Mouse (Mus musculus) cerebellum, adult 18-20 months (tissue): ENCODE data around the gene Samd5.
A peak's percentile ranks its signal among the peaks of the same experiment; 100 is the strongest.

Source experiments
- DNase-seq, 2 experiments: peaks; one replicate each; pipeline ENCODE4 v3.0.0; 2021

The Samd5 gene

GRCm38 (mm10) chr10:9674561-9675521, at the start of gene Samd5:
TSS of gene Samd5 (minus strand) at chr10:9675208.
- peak in 1 of 2 experiments; percentile 29 for DNase-seq

DNA sequence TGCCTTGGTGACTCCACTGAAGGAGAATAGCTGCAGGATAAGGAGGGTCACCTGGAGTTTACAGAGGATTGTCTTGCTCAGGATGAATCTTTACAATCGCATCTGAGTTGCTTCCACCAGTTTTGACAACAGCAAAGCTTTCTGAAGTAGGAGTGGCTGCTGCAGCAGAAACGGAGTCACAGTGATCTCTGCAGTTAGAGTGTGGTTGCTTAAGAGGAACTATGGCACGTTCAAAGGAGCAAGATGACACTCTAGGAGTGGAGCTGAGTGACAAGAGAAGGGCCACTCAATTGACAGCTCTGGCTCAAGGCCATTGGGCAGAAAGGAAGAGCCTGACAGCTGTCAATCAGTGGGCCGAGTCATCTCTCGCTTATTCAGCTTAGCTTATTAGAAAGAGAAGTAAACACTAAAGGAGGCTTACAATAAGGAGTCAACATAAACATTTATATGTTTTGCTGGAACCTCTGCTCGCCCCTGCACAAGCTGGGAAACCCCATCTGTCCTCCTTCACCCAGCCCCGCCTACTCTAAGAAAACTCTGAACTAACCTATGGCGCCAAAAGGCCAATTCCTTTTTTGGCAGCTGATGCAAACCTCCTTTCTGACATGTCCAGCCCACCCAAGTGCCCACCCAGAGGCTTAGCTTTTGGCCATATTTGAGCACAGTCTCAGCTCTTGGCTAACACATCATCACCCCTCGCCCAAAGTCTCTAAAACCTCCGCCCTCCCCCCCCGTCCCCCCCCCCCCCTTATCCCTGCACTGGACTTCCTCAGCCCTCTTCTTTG, 47.7 kb upstream of the Samd5 start:
- DNase-seq: no peak

- no peak for DNase-seq
Measured at GRCm38 (mm10) chr10:9720027-9720426, 45.0 kb upstream of the Samd5 start.

DNA sequence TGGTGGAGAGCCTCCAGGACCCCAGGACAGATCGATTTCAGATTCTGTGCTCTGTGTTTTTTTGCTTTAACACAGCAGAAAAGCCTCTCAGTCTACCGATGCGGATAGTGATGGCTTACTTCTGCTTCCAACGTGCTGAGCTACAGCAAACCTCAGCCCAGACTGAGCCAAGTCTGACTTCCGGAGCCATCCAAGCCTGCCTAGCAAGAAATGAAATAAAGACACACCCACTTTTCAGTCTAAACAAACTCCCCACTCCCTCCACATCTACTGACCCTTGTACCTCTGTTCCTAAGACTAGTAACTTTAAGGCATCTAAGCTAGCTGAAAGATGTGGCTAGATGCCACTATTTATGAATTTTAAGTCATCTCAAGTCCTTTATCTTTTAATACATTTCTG, 43.1 kb upstream of the Samd5 start:
- DNase-seq: no peak

DNA sequence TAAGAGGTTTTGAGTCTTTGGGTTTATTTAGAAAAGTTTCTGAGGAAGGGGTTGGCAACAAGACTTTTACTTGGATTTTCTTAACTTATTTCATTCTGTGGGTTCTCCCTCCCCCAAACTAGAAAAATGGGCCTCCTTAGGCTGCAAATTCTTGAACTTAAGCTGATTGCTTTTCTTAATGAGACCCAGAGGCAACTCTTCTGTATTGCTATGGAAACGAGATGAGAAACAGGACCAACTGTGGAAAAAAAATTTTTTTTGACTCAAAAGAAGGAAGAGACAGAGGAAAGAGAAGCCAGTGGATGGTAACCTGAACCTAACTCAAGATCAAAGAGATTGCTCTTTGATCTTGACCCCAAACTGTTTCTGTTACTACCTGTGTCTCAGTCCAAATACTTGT, 29.9 kb upstream of the Samd5 start:
- DNase-seq: no peak

- DNase-seq: no peak
Measured at GRCm38 (mm10) chr10:9699071-9699761, 24.2 kb upstream of the Samd5 start.

DNA sequence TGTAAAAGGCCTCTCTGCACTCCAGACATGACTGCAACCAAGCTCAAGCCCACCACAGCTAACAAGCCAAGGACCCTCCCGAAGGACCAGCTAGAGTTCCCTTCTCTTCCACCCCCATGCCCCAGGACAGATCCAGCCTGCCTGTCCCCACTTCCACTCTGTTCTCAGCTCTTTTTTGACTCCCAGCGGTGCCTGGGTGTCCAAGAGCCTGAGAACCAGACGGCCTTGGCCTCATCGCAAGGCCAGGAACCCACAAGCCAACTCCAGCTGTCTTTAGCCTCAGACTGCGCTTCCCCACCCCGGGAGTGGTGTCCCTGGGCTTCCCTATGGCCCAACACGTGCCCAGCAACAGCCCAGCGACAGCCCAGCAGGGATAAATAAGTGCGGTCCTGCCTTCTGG, 23.1 kb upstream of the Samd5 start:
- no peak for DNase-seq

DNA sequence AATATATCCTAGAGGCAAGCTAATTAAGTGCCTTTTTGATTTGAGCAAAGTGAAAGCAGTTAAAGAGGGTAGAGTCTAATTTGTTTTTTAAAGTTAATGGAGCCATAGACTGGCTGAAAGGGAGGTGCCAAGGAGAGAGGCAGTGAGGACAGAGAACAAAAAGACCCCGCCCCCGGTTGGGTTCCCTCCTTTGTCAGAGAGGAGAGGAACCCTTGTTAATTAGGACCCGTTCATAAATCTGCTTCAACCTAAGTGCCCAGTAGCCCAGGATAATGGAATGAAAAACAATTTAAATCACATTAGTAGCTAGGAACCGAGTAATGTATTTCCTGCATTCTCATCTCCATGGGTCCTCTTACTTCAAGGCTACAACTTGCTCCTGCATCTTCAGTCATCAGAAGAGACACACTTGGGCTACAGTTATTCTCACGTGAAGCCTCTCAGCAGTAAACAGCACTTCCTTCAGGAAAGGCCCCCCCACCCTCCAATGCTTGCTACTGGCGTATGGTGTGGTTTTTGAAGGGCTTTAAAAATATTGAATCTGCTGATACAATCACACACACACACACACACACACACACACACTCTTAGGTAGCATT, 21.6 kb upstream of the Samd5 start:
- no peak for DNase-seq

GRCm38 (mm10) chr10:9693990-9694699, 19.1 kb upstream of the Samd5 start:
- DNase-seq: no peak

DNA sequence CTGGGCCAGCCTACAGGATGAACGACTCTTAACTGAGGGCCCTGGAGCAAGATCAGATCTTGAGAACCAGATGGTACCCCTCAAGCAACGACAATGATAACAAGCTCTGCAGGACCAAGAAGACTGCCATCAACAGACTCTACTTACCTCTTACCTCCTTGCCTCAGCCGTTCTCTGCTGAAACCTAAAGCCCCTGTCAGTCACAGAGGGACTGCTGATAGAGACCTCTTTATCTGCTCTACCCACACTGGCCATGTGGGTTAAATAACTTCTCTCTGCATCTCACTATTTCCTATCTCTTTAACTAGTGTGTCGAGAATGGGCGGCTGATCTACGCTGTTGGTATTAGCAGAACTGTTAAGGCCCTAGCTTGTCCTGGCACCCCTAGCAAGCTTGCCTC, 5.9 kb upstream of the Samd5 start:
- DNase-seq: no peak

GRCm38 (mm10) chr10:9679911-9680310, 4.9 kb upstream of the Samd5 start:
- DNase-seq: no peak

DNA sequence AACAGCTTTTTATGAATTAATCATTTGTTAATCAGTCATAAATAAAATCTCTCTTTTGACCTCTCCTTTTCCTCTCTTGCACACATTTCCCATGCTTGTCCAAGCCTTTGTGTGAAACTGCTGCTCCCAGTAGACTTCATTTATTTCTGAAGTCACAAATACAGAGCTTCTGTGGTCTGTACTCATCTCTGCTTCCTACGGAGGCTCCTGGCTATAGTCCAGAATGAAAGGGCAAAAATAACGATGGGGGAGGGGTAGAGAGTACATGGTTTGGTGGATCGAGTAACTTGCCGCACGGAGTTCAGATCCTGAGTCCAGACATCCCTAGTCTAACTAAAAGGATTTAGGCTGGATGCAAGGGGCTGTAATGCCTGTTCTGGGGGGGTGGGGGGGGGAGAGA, 3.1 kb upstream of the Samd5 start:
- DNase-seq: no peak

GRCm38 (mm10) chr10:9676886-9677285, 1.9 kb upstream of the Samd5 start:
- DNase-seq: peak; percentile 54 to 57

GRCm38 (mm10) chr10:9676418-9676786, 1.4 kb upstream of the Samd5 start:
- DNase-seq: no peak

DNA sequence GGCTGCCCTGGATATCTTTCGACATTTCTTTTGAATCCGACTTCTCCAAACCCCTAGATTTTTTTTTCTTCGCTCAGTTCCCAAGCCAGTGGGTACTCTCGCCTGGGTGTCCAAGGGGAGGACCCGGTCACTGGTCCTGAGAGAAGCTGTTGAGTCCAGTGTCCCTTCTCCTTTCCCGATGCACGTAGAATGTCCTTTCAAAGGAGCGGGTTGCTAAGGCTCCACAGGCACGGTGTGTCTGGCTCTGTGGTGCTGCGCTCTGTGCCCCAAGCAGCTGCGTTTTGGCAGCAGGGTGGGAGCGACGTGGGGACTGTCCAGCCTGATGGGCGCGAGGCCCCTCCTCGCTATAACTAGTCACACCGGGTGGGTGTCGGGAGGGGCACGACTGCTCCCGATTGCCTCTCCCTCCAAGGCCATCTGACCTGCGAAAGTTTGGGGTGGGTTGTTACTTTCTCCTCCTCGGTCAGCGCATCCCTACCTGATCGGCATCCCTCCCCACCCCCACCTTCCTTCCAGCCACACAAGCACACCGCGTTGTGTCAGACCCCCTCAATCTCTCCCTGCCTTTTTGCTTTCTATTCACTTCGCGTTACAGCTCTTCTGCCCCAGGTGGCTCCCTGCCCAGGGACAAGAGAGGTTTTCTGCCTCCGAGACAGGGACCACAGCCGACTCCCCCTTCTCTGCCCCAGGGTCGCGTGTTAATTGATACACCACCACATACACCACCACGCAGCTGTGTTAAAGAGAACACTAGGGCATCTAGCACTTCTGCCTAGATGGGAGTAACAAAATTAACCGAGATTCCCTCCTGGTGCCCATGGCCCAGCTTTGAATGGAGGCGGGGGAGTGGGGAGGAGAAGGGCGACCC, 776 bp upstream of the Samd5 start:
- DNase-seq: no peak

GRCm38 (mm10) chr10:9673276-9673675, 1.7 kb downstream of the Samd5 start:
- DNase-seq: no peak

- DNase-seq: no peak
Measured at GRCm38 (mm10) chr10:9672751-9673150, 2.3 kb downstream of the Samd5 start.

- DNase-seq: no peak
Measured at GRCm38 (mm10) chr10:9670351-9670750, 4.7 kb downstream of the Samd5 start.

- DNase-seq: no peak
Measured at GRCm38 (mm10) chr10:9668791-9669190, 6.2 kb downstream of the Samd5 start.

- no peak for DNase-seq
Measured at GRCm38 (mm10) chr10:9652946-9653345, 22.1 kb downstream of the Samd5 start.
